Comparison of ENCODE assay signal across 7 mouse cellular contexts in genomic region chr1:54922707-54923106, GRCm38 (mm10). TPM values are rescaled to one million over a fixed set of nuclear protein-coding genes. Genes with fewer than 3 reads are reported as not detected.
DNase-seq lines count a peak whose midpoint lies in the region; ATAC-seq lines count a peak whose summit lies in the region.

No protein-coding gene starts in this region.

- peak; percentile 83 for ATAC-seq in cerebellum, adult (ENCODE audit: insufficient number of reproducible peaks, low FRiP score, low TSS enrichment)

- DNase-seq in layer of hippocampus, adult 18-20 months (ENCODE audit: low spot score in 2 of 2): peak; percentile 19 to 61
- no peak for DNase-seq in layer of hippocampus, adult 9-10 months (ENCODE audit: low spot score)
- peak; percentile 66 for DNase-seq in adipocyte (ENCODE audit: low spot score)
- peak; percentile 45 to 57 for DNase-seq in layer of hippocampus, postnatal 10 days (ENCODE audit: low spot score in 2 of 2)
- DNase-seq in frontal cortex, adult 2 months (ENCODE audit: extremely low spot score in 1 of 2, low spot score in 1 of 2): no peak
- no peak for DNase-seq in embryo, embryonic 10.5 days (ENCODE audit: low spot score)

RNA-seq across cellular contexts. Expression of gene Ankrd44, which starts 3.5 kb away (rescaled TPM):
- 10 to 100 TPM; 11.1 to 12.6 TPM for total RNA-seq in layer of hippocampus, adult 18-20 months (2021)
- total RNA-seq in layer of hippocampus, postnatal 10 days (2021): 10 to 100 TPM; 37.8 to 38.1 TPM
- 15.9 and 18.9 TPM in 2 replicates for polyA plus RNA-seq in frontal cortex, adult 2 months (2012; rRNA removed)

Comparison
In these comparisons a context has a peak if more than half of its experiments do, and no peak if none do; other contexts are left out.
1. DNase-seq: peak in layer of hippocampus, adult 18-20 months (2 of 2), adipocyte (single experiment) and layer of hippocampus, postnatal 10 days (2 of 2); none in layer of hippocampus, adult 9-10 months (single experiment), frontal cortex, adult 2 months (0 of 2) and embryo, embryonic 10.5 days (single experiment).